Mouse (Mus musculus): Measurements from ENCODE around the gene Sept8.

Gene Sept8

DNA sequence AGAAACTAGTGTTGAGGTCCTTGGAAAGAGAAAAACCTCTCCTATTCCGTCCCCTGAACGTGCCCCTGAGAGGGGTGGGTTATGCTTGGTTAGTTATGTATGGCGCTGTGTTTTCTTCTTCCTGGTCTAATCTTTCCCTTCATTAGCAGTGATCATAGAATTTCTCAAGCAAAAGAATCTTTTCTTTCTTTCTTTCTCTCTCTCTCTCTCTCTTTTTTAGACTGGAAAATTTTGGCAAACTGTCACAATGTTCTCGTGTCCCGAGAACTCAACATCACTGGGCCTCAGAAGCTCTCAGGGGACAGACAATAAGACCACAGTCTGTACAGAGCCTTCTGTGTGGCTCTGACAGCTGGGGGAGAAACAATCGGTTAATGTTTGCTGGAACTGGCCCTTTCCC lies 23.6 kb upstream of the Sept8 start:
- DNase-seq (ENCODE audit: low read depth, low spot score), result no peak

DNA sequence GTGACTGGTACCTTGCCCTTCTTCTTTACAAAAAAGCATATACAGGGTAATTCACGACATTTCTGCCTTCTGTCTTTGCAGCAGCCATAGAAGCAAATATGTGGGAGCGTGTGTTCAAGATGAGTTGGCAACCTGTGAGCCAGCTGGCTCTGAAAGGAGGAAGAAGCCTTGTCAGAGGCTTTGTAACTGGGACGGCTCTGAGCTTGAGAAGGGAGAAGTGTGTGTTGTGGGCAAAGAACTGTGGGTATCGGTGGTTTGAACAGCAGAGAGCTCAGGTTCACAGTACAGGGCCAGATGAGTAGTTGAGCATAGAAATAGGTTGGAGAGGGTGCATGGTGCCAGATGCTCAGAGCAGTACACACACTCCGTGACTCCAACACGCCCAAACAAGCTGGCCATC lies 22.1 kb upstream of the Sept8 start:
- DNase-seq (ENCODE audit: low read depth, low spot score), result no peak

DNA sequence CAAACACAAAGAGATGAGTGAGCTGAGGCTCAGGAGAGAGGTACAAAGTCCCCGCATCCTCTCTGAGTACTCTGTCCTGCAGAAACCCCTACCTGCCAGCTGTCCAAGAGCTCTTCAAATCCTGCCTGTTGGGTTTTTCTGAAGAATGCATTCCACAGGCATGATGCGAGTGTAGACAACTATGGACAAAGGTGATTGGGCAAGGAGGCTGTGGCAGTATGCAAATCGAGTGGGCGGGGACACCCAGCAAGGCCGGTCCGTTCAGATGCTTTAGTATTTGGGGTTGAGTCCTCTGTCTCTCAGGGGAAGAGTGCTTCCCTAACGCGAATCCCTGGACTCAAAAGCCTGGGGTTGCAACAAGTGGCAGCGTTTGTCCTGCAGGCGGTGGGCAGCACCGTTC lies 18.5 kb upstream of the Sept8 start:
- peak; percentile 63 for DNase-seq (ENCODE audit: low read depth, low spot score)

GRCm38 (mm10) chr11:53502039-53502765 lies 16.9 kb upstream of the Sept8 start:
- DNase-seq (ENCODE audit: low read depth, low spot score), result no peak

DNA sequence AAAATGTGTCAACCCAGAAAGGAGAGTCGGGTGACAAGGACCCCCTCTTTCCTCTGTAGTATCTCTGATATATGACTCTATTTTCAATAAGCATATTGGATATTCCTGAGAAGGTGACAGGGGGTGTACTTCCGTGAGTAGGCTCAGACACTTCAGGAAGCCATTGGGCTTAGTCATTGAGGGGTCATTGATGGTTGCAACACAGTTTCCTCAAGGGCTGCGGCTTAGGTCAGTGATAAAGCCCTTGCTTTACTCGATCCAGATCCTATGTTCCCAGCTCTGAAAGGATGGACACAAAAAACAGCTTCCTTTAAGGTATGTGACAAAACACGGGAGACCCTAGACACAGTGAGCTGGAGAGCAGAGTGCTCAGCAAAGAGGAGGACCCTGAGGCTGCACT lies 15.3 kb upstream of the Sept8 start:
- DNase-seq (ENCODE audit: low read depth, low spot score), result no peak

DNA sequence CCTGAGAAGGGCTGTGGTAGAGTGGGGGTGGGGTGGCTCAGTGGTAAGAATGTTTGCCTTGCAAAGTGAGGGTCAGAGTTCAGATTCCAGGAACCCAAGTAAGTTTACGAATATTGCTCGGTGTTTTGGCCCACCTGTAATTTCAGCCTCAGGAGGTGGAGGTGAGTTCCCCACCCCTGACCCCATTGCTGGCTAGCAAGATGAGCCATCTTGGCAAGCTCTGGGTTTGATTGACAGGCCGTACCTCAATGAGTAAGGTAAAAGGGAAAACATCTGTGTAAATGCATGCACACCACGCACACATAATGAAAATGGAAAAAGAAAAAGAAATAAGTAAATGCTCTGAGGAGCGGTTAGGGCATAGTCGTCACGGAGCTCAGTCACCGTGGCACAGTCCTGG lies 14.7 kb upstream of the Sept8 start:
- no peak for DNase-seq (ENCODE audit: low read depth, low spot score)

DNA sequence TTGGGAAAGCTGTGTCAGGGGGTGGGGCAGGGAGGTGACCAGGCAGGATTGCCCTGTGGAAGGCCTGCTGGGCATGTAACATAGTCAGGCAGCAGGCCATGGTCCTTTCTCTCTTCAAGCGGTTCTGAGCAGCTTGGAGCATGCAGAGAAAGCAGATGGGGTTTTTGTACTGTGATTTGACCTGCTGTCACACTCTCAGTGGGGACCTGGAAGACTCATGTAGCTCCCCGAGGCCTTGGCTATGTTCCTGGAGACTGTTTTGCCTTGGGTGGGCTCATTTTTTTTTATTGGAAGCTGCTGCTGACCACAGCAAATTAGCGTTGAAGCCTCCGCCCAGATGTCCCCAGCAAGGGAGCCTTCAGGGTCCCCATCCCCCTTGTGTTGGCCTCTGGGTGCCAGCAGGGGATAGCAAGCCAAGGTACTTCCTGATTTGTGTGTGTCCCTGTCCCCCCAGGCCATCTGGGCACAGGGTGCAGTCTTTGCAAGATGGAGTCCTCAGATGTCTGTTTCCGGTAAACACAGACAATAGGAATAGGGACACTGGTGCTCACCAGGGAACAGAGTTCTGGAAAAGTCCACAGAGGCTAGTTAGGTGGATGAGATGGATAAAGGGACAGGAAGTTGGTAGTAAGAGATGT lies 13.9 kb upstream of the Sept8 start:
- DNase-seq (ENCODE audit: low read depth, low spot score), result no peak

DNA sequence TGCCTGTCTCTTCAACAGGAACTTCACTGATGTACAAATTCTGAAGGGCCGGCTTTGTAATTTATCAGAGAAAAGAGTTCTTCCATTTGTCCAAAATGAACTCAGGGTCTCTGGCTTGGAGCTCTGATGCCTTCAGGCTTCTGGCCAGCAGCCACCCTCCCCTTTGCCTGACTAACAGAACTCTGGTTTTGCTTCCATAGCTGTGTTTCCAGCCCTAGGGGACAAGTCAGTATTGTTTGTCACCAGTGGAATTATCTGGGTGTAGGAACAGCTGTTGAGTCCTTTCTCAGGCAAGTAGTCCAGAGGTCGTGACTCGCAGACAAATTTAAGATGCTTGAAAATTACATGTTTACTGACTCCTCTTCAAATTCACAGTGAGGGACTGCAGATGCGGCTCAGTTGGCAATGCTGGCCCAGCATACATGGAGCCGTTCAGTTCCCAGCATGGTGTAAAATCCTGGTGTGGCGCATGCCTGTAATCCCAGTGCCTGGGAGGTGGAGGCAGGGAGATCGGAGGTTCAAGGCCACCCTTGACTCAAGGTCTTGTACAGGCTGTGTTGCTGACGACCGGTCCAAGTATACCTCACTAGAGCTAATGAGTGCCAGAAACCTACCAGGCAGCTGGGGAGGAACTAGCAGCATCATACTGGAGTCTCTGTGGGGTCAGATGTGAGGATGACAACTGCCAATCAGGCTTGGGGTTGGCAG lies 11.8 kb upstream of the Sept8 start:
- DNase-seq (ENCODE audit: low read depth, low spot score), result no peak

GRCm38 (mm10) chr11:53508152-53508551 lies 10.9 kb upstream of the Sept8 start:
- no peak for DNase-seq (ENCODE audit: low read depth, low spot score)

DNA sequence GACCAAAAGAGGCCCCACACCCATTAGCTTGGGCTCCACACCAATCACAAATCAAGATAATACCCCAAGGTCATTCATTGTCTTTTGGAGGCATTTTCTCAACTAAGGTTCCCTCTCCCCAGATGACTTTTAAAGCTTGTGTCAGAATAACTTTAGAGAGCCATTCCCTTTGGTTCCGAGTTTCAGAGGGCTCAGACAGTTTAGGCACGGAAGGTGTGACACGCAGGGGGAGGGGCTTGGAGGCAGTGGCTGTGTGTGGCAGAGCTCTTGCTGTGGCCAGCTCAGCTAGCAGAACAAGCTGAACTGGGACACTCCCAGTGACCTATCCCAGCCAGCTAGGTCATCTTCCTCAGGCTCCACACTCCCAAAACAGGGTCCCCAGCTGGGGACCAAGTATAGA lies 10.5 kb upstream of the Sept8 start:
- DNase-seq (ENCODE audit: low read depth, low spot score), result no peak

GRCm38 (mm10) chr11:53510351-53510750 lies 8.7 kb upstream of the Sept8 start:
- no peak for DNase-seq (ENCODE audit: low read depth, low spot score)

DNA sequence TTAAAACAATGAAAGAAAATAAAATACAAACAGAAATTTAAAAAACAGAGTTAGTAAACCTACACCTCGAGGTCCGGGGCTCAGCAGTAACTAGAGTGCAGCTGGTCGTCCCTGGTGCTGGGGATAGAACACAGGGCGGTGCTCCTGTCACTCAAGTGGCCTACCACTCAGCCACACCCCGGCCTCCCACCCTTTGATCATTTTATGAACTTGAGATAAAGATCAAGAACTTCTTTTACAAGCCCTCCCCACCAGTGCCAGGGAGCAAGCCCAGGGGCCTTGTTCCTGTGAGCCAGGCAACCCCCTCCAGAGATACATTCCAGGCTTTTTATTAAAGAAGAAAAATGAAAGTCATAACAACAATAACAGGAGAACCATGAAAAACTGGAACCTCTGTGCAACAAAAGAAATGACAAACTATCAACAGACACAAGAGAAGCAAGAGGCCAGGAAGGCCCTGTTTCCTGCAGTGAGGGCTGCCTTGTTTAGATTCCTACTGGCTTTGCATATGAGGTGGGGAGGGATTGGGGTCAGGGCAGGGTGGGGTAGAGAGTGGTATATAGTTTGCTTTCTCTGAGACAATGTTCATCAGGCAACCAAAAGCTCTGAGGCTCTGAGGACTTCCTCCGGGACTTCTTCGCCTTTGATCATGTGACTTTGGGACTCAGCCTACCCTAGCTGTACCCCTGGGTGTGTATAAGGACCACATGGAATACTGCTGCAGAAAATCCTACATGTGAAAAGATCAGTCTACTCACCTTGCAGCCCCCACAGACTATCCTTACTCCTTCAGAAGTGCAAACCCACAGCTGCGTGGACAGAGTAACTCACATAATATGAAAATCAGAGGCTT lies 2.1 kb upstream of the Sept8 start:
- no peak for DNase-seq (ENCODE audit: low read depth, low spot score)

GRCm38 (mm10) chr11:53518759-53519158 lies 298 bp upstream of the Sept8 start:
- no peak for DNase-seq (ENCODE audit: low read depth, low spot score)

GRCm38 (mm10) chr11:53520122-53520978 lies 1.3 kb downstream of the Sept8 start:
- DNase-seq (ENCODE audit: low read depth, low spot score), result no peak

DNA sequence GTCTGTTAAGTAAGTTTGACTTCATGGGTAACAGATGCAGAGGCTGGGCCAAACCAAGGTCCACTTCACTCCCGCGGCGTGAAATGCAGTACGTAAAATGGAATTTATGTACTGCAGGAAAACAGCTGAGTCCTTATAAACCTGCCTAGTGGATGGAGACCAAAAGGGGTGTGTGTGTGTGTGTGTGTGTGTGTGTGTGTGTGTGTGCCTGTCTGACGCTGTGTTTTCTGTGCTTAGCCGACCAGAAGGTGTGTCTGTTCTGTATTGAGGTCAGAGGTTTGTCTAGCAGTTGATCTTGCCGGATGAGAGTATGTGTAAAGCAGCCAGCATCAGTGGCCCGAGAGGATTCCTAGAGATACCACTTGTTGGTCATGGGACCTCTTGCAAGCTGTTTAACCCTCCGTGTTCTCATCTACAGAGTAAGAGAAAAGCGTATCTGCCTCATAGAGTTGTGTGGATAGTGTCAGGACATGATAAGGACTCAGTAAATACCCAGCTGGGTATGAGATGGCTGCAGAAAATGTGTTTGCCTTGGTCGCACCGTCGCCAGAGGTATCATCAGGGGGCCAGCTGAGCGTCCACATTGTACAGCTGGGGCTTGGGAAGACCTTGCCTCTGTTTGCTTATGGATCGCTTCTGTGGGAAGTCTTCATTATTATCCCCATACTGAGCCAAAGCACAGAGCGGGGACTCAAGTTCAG lies 2.2 kb downstream of the Sept8 start:
- DNase-seq (ENCODE audit: low read depth, low spot score), result no peak

- DNase-seq (ENCODE audit: low read depth, low spot score), result no peak
Observed at GRCm38 (mm10) chr11:53521821-53522131, 2.7 kb downstream of the Sept8 start.

GRCm38 (mm10) chr11:53522362-53522761 lies 3.3 kb downstream of the Sept8 start:
- no peak for DNase-seq (ENCODE audit: low read depth, low spot score)

DNA sequence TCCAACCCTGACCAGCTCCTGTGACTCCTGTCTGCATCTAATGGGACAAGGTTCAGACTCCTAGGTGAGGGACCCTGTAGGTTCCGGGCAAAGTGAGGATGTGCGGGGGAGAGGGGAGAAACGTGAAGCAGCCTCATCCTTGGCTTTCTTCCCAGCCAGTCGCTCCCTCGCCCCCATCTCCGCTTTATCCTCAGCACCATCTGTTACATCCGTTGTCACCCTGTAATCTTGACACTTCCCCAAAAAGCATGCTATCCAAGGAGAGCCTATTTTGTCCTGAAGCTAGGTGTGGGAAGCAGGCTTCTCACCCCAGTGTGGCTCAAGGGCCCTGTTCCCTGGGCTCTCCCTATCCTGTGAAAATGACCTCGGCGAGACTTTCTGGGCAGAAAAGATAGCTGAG lies 3.9 kb downstream of the Sept8 start:
- no peak for DNase-seq (ENCODE audit: low read depth, low spot score)

- peak; percentile 52 for DNase-seq (ENCODE audit: low read depth, low spot score)
Observed at GRCm38 (mm10) chr11:53523545-53524405, 4.7 kb downstream of the Sept8 start.

- DNase-seq (ENCODE audit: low read depth, low spot score), result no peak
Observed at GRCm38 (mm10) chr11:53524905-53525304, 5.8 kb downstream of the Sept8 start.
